Mouse (Mus musculus) olfactory bulb, adult 2 months (tissue): ENCODE measurements around the gene Hnrnpa3. TPM values are rescaled to one million over a fixed set of nuclear protein-coding genes. Genes with fewer than 3 reads are reported as not detected.
A peak's percentile ranks its signal among the peaks of the same experiment; 100 is the strongest.
"Not testable (repeated sequence)": the region's sequence is repeated elsewhere in the genome, so short reads cannot be mapped to it uniquely, and the experiment has no call there.

Experiments used
- H3K27ac ChIP-seq: fragments of 200-500 bp; 2 replicates; pipeline ENCODE4 v1.5.1; 2012; ENCODE audit warnings: low read depth, low read length; ENCODE audit not compliant: insufficient read depth
- H3K4me1 ChIP-seq: fragments of 200-500 bp; 2 replicates; pipeline ENCODE4 v1.6.1; 2012; ENCODE audit warnings: low read length; ENCODE audit not compliant: control insufficient read depth, insufficient read depth
- H3K4me3 ChIP-seq: fragments of 200-500 bp; 2 replicates; pipeline ENCODE4 v1.5.1; 2012; ENCODE audit warnings: mild to moderate bottlenecking, low read depth, low read length, moderate library complexity; ENCODE audit not compliant: insufficient read depth
- CTCF ChIP-seq: fragments of 200-500 bp; IDR thresholded peaks from 2 replicates; pipeline ENCODE4 v1.5.1; 2012; ENCODE audit warnings: low read depth, mild to moderate bottlenecking, low read length, moderate library complexity; ENCODE audit not compliant: insufficient read depth
- POLR2A ChIP-seq: fragments of 200-500 bp; IDR thresholded peaks from 2 replicates; pipeline ENCODE4 v1.6.1; 2012; ENCODE audit warnings: mild to moderate bottlenecking, low read depth, low read length, moderate library complexity; ENCODE audit not compliant: insufficient read depth
- WGBS: fragments of 180-500 bp; shearing (Covaris S2); methylation state at CpG from one replicate; pipeline ENCODE4 v1.1.7; 2018; 5-methylcytosine and 5-hydroxymethylcytosine counted together
- polyA plus RNA-seq: library from polyadenylated mRNA; stranded (reverse); fragments of >200 nt; gene quantifications from 2 replicates; pipeline ENCODE4 v1.2.4, GENCODE M21; 2012; ENCODE audit warnings: low replicate concordance; ENCODE audit not compliant: missing spikeins, insufficient read depth, insufficient read length

Hnrnpa3 gene
- polyA plus RNA-seq, 1 experiment = 328 TPM

GRCm38 (mm10) chr2:75621873-75622654 is 37.0 kb upstream of the Hnrnpa3 start:
- TF ChIP-seq POLR2A (no peak), CTCF (no peak)
- H3K4me1 ChIP-seq = no peaks in the 10 kb centered on the region
- 75% methylated on average over 14 of the region's 14 CpGs for WGBS
- no peak overlapping the region for H3K27ac ChIP-seq
- no peak overlapping the region for H3K4me3 ChIP-seq

DNA sequence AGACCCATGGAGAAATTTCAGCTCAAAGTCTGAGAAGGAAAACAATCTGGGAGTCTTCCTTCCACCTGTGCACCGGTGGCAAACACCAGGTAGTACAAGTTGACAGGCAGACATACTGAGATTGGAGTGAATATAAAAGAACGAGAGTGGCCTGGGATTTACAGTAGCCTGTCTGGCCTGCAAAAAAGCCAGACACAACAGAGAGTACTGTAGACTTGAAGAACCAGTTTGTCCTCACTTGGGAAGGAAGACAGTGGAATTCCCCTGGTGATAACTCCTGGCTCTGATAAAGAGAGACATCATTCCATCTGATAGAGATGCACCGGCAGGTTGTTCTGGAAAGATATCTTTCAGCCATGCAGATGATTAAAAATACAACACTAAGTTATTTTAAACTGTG is 34.0 kb upstream of the Hnrnpa3 start:
- Histone ChIP-seq H3K4me3 (no peak overlapping the region), H3K4me1 (no peaks in the 10 kb centered on the region), H3K27ac (no peak overlapping the region)
- WGBS = 89% methylated on average over 3 of the region's 3 CpGs
- no peak for TF ChIP-seq POLR2A
- TF ChIP-seq CTCF = no peak

GRCm38 (mm10) chr2:75626597-75627440 is 32.2 kb upstream of the Hnrnpa3 start:
- 69% methylated on average over 6 of the region's 6 CpGs for WGBS

DNA sequence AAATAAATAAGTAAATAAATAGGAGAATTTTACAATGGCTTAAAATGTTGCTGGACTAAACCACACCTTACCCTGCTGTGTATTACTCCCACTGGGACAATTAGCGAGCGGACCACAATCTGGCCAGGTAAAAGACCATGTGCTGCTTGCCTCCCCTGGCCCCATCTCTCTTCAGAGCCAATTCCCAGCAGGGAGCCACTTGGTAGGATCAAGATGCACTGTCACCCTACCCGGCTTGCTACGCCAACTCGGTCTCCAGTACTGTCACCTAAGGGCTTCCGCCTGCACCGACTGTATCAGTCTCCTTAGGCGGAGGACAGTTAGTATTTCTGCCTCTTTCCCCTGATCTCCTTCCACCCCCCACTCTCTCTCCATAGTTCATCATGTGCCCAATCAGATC is 30.6 kb upstream of the Hnrnpa3 start:
- no peak for TF ChIP-seq CTCF
- TF ChIP-seq POLR2A = no peak
- Histone ChIP-seq H3K27ac (no peak overlapping the region), H3K4me1 (peaks cover 2% of the 10 kb centered on the region; the same call in 1 of the 2 replicates), H3K4me3 (no peak overlapping the region)
- WGBS = 93% methylated on average over 8 of the region's 8 CpGs

More at GRCm38 (mm10) chr2:75626597-75627440, 32.2 kb upstream of the Hnrnpa3 start:
- peaks cover 2% of the 10 kb centered on the region; the same call in 1 of the 2 replicates for H3K4me1 ChIP-seq
- H3K4me3 ChIP-seq = no peak overlapping the region
- no peak overlapping the region for H3K27ac ChIP-seq
- TF ChIP-seq POLR2A = no peak
- no peak for TF ChIP-seq CTCF

GRCm38 (mm10) chr2:75631421-75631820 is 27.6 kb upstream of the Hnrnpa3 start:
- Histone ChIP-seq H3K27ac (peak overlapping the region; percentile 83; the same call in 1 of the 2 replicates), H3K4me1 (peaks cover 2% of the 10 kb centered on the region; the same call in 1 of the 2 replicates), H3K4me3 (no peak overlapping the region)
- WGBS = 42% methylated on average over 6 of the region's 6 CpGs
- TF ChIP-seq POLR2A (no peak), CTCF (no peak)

- no peak for TF ChIP-seq CTCF
- TF ChIP-seq POLR2A = no peak
- WGBS = 81% methylated on average over 6 of the region's 6 CpGs
- no peak overlapping the region for H3K27ac ChIP-seq
- no peak overlapping the region for H3K4me3 ChIP-seq
- peaks cover 2% of the 10 kb centered on the region; the same call in 1 of the 2 replicates for H3K4me1 ChIP-seq
Observed at GRCm38 (mm10) chr2:75632043-75632442, 27.0 kb upstream of the Hnrnpa3 start.

GRCm38 (mm10) chr2:75632721-75633181 is 26.3 kb upstream of the Hnrnpa3 start:
- H3K4me3 ChIP-seq = no peak overlapping the region
- TF ChIP-seq POLR2A = no peak
- H3K27ac ChIP-seq = no peak overlapping the region
- 89% methylated on average over 12 of the region's 12 CpGs for WGBS
- H3K4me1 ChIP-seq = peaks cover 2% of the 10 kb centered on the region; the same call in 1 of the 2 replicates

DNA sequence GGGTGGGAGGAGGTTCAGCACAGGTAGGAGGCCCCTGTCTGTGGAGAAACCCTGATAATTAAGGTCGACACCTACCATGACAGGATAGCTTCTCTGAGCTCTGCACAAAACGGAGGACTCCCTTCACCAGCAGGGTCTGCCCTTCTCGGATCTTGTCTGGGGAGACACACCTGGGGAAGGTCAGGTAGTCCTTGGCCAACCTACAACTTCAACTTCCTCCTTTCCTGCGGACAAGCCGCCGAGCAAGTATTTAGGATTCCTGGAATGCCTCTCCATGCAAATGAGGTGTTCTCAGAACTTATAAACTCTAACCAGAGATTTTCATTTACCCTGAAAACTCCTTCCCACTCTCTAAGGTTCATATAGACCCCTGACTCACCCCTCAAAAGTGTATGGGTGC is 25.7 kb upstream of the Hnrnpa3 start:
- 92% methylated on average over 6 of the region's 6 CpGs for WGBS
- H3K27ac ChIP-seq = no peak overlapping the region
- no peak for TF ChIP-seq POLR2A
- no peak for TF ChIP-seq CTCF
- H3K4me3 ChIP-seq = no peak overlapping the region
- H3K4me1 ChIP-seq = peaks cover 2% of the 10 kb centered on the region; the same call in 1 of the 2 replicates

DNA sequence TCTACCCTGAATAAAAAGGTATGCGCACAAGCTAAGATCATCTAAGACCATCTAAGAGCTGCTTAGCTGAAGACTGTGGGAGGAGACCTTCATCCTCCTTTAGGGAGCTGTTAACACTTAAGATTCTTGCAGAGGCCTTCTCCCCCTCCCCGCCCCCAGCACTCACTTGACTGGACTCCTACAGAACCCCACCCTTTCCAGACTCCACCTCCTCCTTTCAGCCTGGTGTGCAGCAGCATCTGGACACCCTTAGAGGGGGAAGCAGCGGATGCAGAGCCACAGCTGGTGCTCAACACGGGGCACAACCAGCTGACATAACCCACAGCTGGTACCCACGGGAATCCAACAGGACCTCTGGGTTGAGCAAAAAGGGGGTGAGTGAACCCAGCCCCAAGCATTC is 25.3 kb upstream of the Hnrnpa3 start:
- Histone ChIP-seq H3K27ac (no peak overlapping the region), H3K4me1 (peaks cover 2% of the 10 kb centered on the region; the same call in 1 of the 2 replicates), H3K4me3 (no peak overlapping the region)
- TF ChIP-seq POLR2A (no peak), CTCF (no peak)
- WGBS = 85% methylated on average over 5 of the region's 5 CpGs

GRCm38 (mm10) chr2:75634431-75634830 is 24.6 kb upstream of the Hnrnpa3 start:
- not testable (repeated sequence) for H3K4me1 ChIP-seq, H3K4me3 ChIP-seq, H3K27ac ChIP-seq
- 95% methylated on average over 14 of the region's 14 CpGs for WGBS
